Mouse (Mus musculus): Measurements from ENCODE around the gene Lsm7. TPM values are rescaled to one million over a fixed set of nuclear protein-coding genes. Genes with fewer than 3 reads are reported as not detected.

Lsm7 gene
- polyA plus RNA-seq, 1 experiment from 2014 or later = 290 TPM

- Histone ChIP-seq H3K9ac (ENCODE audit: low read length) (no peak overlapping the region), H3K4me3 (ENCODE audit: low read depth, low read length) (no peak overlapping the region), H3K27me3 (ENCODE audit: control insufficient read depth, insufficient read depth, low read length) (peaks cover 30% of the 10 kb centered on the region), H3K4me2 (no peak overlapping the region), H3K4me1 (ENCODE audit: control insufficient read depth, insufficient read depth, low read length) (peaks cover 25% of the 10 kb centered on the region), H3K27ac (ENCODE audit: low read depth, low read length) (no peak overlapping the region), H3K9me3 (ENCODE audit: control insufficient read depth, low read length) (no peaks in the 10 kb centered on the region), H3K36me3 (ENCODE audit: control insufficient read depth, insufficient read depth, low read length) (peaks cover 28% of the 10 kb centered on the region)
- peak; percentile 97 for DNase-seq (ENCODE audit: low spot score, missing footprints)
- 26% methylated on average over 3 of the region's 3 CpGs for WGBS
- ATAC-seq (ENCODE audit: low FRiP score) = peak; percentile 49
Observed at GRCm38 (mm10) chr10:80805925-80806324, 49.1 kb downstream of the Lsm7 start.

DNA sequence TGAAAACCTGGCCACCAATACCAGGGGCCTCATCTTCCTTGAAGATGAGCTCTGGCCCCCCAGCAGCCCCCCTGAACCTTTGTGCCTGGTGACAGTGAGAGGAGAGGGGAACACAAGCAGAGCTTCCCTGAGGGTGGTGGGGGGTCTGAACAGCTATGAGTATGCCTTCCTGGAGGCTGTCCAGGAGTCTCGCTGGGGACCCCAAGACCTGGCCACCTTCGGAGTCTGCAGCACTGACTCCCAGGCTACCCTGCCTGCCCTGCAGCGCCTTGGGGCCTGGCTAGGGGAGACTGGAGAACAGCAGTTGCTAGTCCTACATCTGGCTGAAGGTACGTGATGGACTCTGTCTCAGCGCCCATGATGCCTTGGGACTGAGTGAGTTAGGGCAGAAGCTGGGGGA lies 49.7 kb downstream of the Lsm7 start:
- no peak for DNase-seq (ENCODE audit: low spot score, missing footprints)
- no peak overlapping the region for H3K4me2 ChIP-seq
- no peak overlapping the region for H3K4me3 ChIP-seq (ENCODE audit: low read depth, low read length)
- WGBS = 77% methylated on average over 3 of the region's 5 CpGs
- peaks cover 28% of the 10 kb centered on the region for H3K27me3 ChIP-seq (ENCODE audit: control insufficient read depth, insufficient read depth, low read length)
- H3K9ac ChIP-seq (ENCODE audit: low read length) = no peak overlapping the region
- ATAC-seq (ENCODE audit: low FRiP score) = no peak
- peaks cover 26% of the 10 kb centered on the region for H3K4me1 ChIP-seq (ENCODE audit: control insufficient read depth, insufficient read depth, low read length)
- peaks cover 28% of the 10 kb centered on the region for H3K36me3 ChIP-seq (ENCODE audit: control insufficient read depth, insufficient read depth, low read length)
- H3K27ac ChIP-seq (ENCODE audit: low read depth, low read length) = no peak overlapping the region
- no peaks in the 10 kb centered on the region for H3K9me3 ChIP-seq (ENCODE audit: control insufficient read depth, low read length)

- Histone ChIP-seq H3K27me3 (ENCODE audit: control insufficient read depth, insufficient read depth, low read length) (peaks cover 25% of the 10 kb centered on the region), H3K9me3 (ENCODE audit: control insufficient read depth, low read length) (no peaks in the 10 kb centered on the region), H3K4me3 (ENCODE audit: low read depth, low read length) (no peak within 1 kb of the TSS), H3K9ac (ENCODE audit: low read length) (no peak within 1 kb of the TSS), H3K27ac (ENCODE audit: low read depth, low read length) (no peak within 1 kb of the TSS), H3K4me1 (ENCODE audit: control insufficient read depth, insufficient read depth, low read length) (peaks cover 30% of the 10 kb centered on the region), H3K36me3 (ENCODE audit: control insufficient read depth, insufficient read depth, low read length) (peaks cover 28% of the 10 kb centered on the region), H3K4me2 (no peak within 1 kb of the TSS)
- 65% methylated on average over 6 of the region's 6 CpGs for WGBS
- ATAC-seq (ENCODE audit: low FRiP score) = no peak
- DNase-seq (ENCODE audit: low spot score, missing footprints) = no peak
Observed at GRCm38 (mm10) chr10:80804916-80805315, 50.1 kb downstream of the Lsm7 start, which contains the start of gene Amh. Gene Amh (plus strand): TSS chr10:80805243.

DNA sequence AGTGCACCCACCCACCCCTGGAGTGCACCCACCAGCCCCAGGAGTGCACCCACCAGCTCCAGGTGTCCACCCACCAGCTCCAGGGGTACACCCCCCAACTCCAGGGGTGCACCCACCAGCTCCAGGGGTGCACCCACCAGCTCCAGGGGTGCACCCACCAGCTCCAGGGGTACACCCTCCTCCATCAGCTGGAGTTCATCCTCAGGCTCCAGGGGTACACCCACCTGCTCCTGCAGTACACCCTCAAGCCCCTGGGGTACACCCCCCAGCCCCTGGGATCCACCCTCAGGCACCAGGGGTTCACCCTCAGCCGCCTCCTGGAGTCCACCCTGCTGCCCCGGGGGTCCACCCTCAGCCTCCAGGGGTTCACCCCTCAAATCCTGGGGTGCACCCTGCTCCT lies 50.7 kb downstream of the Lsm7 start:
- DNase-seq (ENCODE audit: low spot score, missing footprints) = no peak
- no peak for ATAC-seq (ENCODE audit: low FRiP score)
- Histone ChIP-seq H3K27ac (ENCODE audit: low read depth, low read length) (no peak overlapping the region), H3K4me3 (ENCODE audit: low read depth, low read length) (no peak overlapping the region), H3K4me2 (no peak overlapping the region), H3K4me1 (ENCODE audit: control insufficient read depth, insufficient read depth, low read length) (peaks cover 36% of the 10 kb centered on the region), H3K36me3 (ENCODE audit: control insufficient read depth, insufficient read depth, low read length) (peaks cover 28% of the 10 kb centered on the region), H3K9me3 (ENCODE audit: control insufficient read depth, low read length) (no peaks in the 10 kb centered on the region), H3K9ac (ENCODE audit: low read length) (no peak overlapping the region), H3K27me3 (ENCODE audit: control insufficient read depth, insufficient read depth, low read length) (peaks cover 23% of the 10 kb centered on the region)
- WGBS = 96% methylated on average over 2 of the region's 2 CpGs

- H3K4me1 ChIP-seq (ENCODE audit: control insufficient read depth, insufficient read depth, low read length) = peaks cover 27% of the 10 kb centered on the region
- no peak for ATAC-seq (ENCODE audit: low FRiP score)
- H3K9ac ChIP-seq (ENCODE audit: low read length) = no peak overlapping the region
- H3K27ac ChIP-seq (ENCODE audit: low read depth, low read length) = no peak overlapping the region
- H3K4me2 ChIP-seq = no peak overlapping the region
- peaks cover 10% of the 10 kb centered on the region for H3K27me3 ChIP-seq (ENCODE audit: control insufficient read depth, insufficient read depth, low read length)
- H3K9me3 ChIP-seq (ENCODE audit: control insufficient read depth, low read length) = no peaks in the 10 kb centered on the region
- no peak overlapping the region for H3K4me3 ChIP-seq (ENCODE audit: low read depth, low read length)
- WGBS = 85% methylated on average over 3 of the region's 3 CpGs
- H3K36me3 ChIP-seq (ENCODE audit: control insufficient read depth, insufficient read depth, low read length) = peaks cover 28% of the 10 kb centered on the region
- DNase-seq (ENCODE audit: low spot score, missing footprints) = no peak
Observed at GRCm38 (mm10) chr10:80802996-80803395, 52.0 kb downstream of the Lsm7 start.

MicroRNAs encoded within 50 kb of the gene (microRNA counts, 519-probe panel; counts per million panel counts)
- microRNA mmu-miR-1982 = not detected

Small RNAs within 50 kb of the gene (microRNA-seq; reads per million reads assigned to microRNA genes)
- gene Mir1982 = 4.9 reads per million, percentile 23 among the genes with 10 or more reads in this experiment

Other genes starting within 250 kb of the Lsm7 start
- 1.9 and 2.2 TPM in 2 replicates for gene Gm49322, start 249.2 kb downstream of the Lsm7 start, polyA plus RNA-seq (2014; fragmentation: Nextera tagmentation; extraction: Ambion mirVana)
- 73.6 and 86.9 TPM in 2 replicates for gene Csnk1g2, start 232.4 kb downstream of the Lsm7 start, polyA plus RNA-seq (2014; fragmentation: Nextera tagmentation; extraction: Ambion mirVana)
- 43.8 and 51.7 TPM in 2 replicates for gene Btbd2, start 198.1 kb downstream of the Lsm7 start, polyA plus RNA-seq (2014; fragmentation: Nextera tagmentation; extraction: Ambion mirVana)
- gene Mknk2, start 177.1 kb downstream of the Lsm7 start, polyA plus RNA-seq (2014; fragmentation: Nextera tagmentation; extraction: Ambion mirVana) = 42.0 and 49.4 TPM in 2 replicates
- gene Mob3a, start 153.2 kb downstream of the Lsm7 start, polyA plus RNA-seq (2014; fragmentation: Nextera tagmentation; extraction: Ambion mirVana) = 50.2 and 52.7 TPM in 2 replicates
- gene Izumo4, start 153.0 kb downstream of the Lsm7 start, polyA plus RNA-seq (2014; fragmentation: Nextera tagmentation; extraction: Ambion mirVana) = 6.7 and 6.9 TPM in 2 replicates
- gene Ap3d1, start 112.9 kb downstream of the Lsm7 start, polyA plus RNA-seq (2014; fragmentation: Nextera tagmentation; extraction: Ambion mirVana) = 63.2 and 68.4 TPM in 2 replicates
- 15.4 and 18.8 TPM in 2 replicates for gene Dot1l, start 100.0 kb downstream of the Lsm7 start, polyA plus RNA-seq (2014; fragmentation: Nextera tagmentation; extraction: Ambion mirVana)
- 92.2 and 104 TPM in 2 replicates for gene Sf3a2, start 57.0 kb downstream of the Lsm7 start, polyA plus RNA-seq (2014; fragmentation: Nextera tagmentation; extraction: Ambion mirVana)
- gene Plekhj1, start 56.6 kb downstream of the Lsm7 start, polyA plus RNA-seq (2014; fragmentation: Nextera tagmentation; extraction: Ambion mirVana) = 138 and 151 TPM in 2 replicates
- gene Amh, start 50.0 kb downstream of the Lsm7 start, polyA plus RNA-seq (2014; fragmentation: Nextera tagmentation; extraction: Ambion mirVana) = not detected in 2 replicates
- 0.38 and 0.80 TPM in 2 replicates for gene Jsrp1, start 41.7 kb downstream of the Lsm7 start, polyA plus RNA-seq (2014; fragmentation: Nextera tagmentation; extraction: Ambion mirVana)
- gene Oaz1, start 28.6 kb downstream of the Lsm7 start, polyA plus RNA-seq (2014; fragmentation: Nextera tagmentation; extraction: Ambion mirVana) = 1,723 and 1,824 TPM in 2 replicates
- 0.23 and 0.55 TPM in 2 replicates for gene Lingo3, start 11.2 kb downstream of the Lsm7 start, polyA plus RNA-seq (2014; fragmentation: Nextera tagmentation; extraction: Ambion mirVana)
- gene Sppl2b, start 66 bp upstream of the Lsm7 start, polyA plus RNA-seq (2014; fragmentation: Nextera tagmentation; extraction: Ambion mirVana) = 19.7 and 24.0 TPM in 2 replicates
- not detected in 2 replicates for gene Tmprss9, start 16.6 kb upstream of the Lsm7 start, polyA plus RNA-seq (2014; fragmentation: Nextera tagmentation; extraction: Ambion mirVana)
- gene Timm13, start 45.8 kb upstream of the Lsm7 start, polyA plus RNA-seq (2014; fragmentation: Nextera tagmentation; extraction: Ambion mirVana) = 321 and 347 TPM in 2 replicates
- gene Lmnb2, start 63.0 kb upstream of the Lsm7 start, polyA plus RNA-seq (2014; fragmentation: Nextera tagmentation; extraction: Ambion mirVana) = 19.4 and 19.7 TPM in 2 replicates
- 10.1 and 11.3 TPM in 2 replicates for gene Gadd45b, start 74.9 kb upstream of the Lsm7 start, polyA plus RNA-seq (2014; fragmentation: Nextera tagmentation; extraction: Ambion mirVana)
- 6.6 and 7.0 TPM in 2 replicates for gene Gng7, start 159.7 kb upstream of the Lsm7 start, polyA plus RNA-seq (2014; fragmentation: Nextera tagmentation; extraction: Ambion mirVana)
- 3.1 and 3.3 TPM in 2 replicates for gene Diras1, start 170.5 kb upstream of the Lsm7 start, polyA plus RNA-seq (2014; fragmentation: Nextera tagmentation; extraction: Ambion mirVana)
- 9.1 and 10.1 TPM in 2 replicates for gene Slc39a3, start 182.2 kb upstream of the Lsm7 start, polyA plus RNA-seq (2014; fragmentation: Nextera tagmentation; extraction: Ambion mirVana)
- 200 and 232 TPM in 2 replicates for gene Sgta, start 205.0 kb upstream of the Lsm7 start, polyA plus RNA-seq (2014; fragmentation: Nextera tagmentation; extraction: Ambion mirVana)
- 44.1 and 51.4 TPM in 2 replicates for gene Thop1, start 214.8 kb upstream of the Lsm7 start, polyA plus RNA-seq (2014; fragmentation: Nextera tagmentation; extraction: Ambion mirVana)
- gene Creb3l3, start 243.7 kb upstream of the Lsm7 start, polyA plus RNA-seq (2014; fragmentation: Nextera tagmentation; extraction: Ambion mirVana) = 0.08 and 0.34 TPM in 2 replicates